In the genomic region with DNA sequence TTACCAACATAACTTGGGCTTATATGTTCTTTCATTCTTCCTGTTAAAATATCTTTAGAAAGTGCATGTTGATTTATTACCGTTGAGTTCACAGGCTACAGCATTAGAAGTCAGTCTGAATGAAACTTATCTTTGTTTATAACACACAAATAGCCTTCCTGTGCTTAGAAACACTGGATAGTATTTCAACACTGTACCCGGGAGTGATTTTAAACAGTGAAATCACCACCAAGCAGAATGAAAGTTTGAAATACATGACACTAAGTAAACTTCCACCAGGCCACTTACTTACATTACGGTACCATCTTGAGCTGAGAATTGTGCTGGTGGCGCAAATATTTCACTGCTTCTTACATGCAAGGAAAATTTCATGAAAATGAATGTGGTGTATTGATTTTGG, we compare ENCODE assay signal across 25 mouse cellular contexts.
DNase-seq lines count a peak whose midpoint lies in the region; ATAC-seq and TF ChIP-seq lines count a peak whose summit lies in the region.
"Had no signal": no experiment of that assay in that cellular context is flagged by ENCODE, and none has a peak within 500 bp of the region (broad histone marks: within the 10 kb centered on the region; RNA-seq: fewer than 3 reads in every experiment).

No protein-coding gene starts in this region.

- peak; percentile 18 for DNase-seq in hindbrain, embryonic 14.5 days (ENCODE audit: low spot score)
- no peak for DNase-seq in hindbrain, embryonic 11.5 days (ENCODE audit: low spot score)
- no peak for DNase-seq in kidney, adult 8-10 months
- peak; percentile 70 for DNase-seq in kidney, postnatal 0 days (ENCODE audit: low spot score)
- no peak for DNase-seq in kidney, adult 18-20 months
- peak; percentile 37 for DNase-seq in midbrain, embryonic 11.5 days (ENCODE audit: low spot score, missing footprints)
- DNase-seq: adrenal gland, adult 8-10 months; adrenal gland, postnatal 14 days; adrenal gland, postnatal 36 days; B cell, adult 2 months; cerebellum, adult 11-12 months; cerebellum, adult 2 months; cerebellum, adult 9-10 months; cerebellum, postnatal 10 days; cerebellum, postnatal 25 days had no signal

- no peak overlapping the region for H3K4me3 ChIP-seq in hindbrain, embryonic 14.5 days (replicated peaks; ENCODE audit: low read length)
- no peak overlapping the region for H3K4me3 ChIP-seq in hindbrain, embryonic 11.5 days (ENCODE audit: low read depth, low read length)
- no peak overlapping the region for H3K4me3 ChIP-seq in kidney, embryonic 15.5 days (replicated peaks)
- H3K4me3 ChIP-seq in kidney, postnatal 0 days (replicated peaks; ENCODE audit: low read depth, low read length) = no peak overlapping the region
- no peak overlapping the region for H3K4me3 ChIP-seq in midbrain, embryonic 11.5 days (ENCODE audit: low read depth, low read length)
- H3K4me3 ChIP-seq in midbrain, embryonic 13.5 days (replicated peaks) = no peak overlapping the region
- H3K4me3 ChIP-seq: embryonic facial prominence, embryonic 10.5 days; embryonic facial prominence, embryonic 12.5 days; forebrain, embryonic 13.5 days had no signal

- TF ChIP-seq CTCF in kidney, postnatal 0 days (IDR thresholded peaks at IDR 0.05; ENCODE audit: low read depth) = no peak

- no peak overlapping the region for H3K27ac ChIP-seq in hindbrain, embryonic 14.5 days
- H3K27ac ChIP-seq in hindbrain, embryonic 11.5 days (ENCODE audit: low read depth, low read length) = no peak overlapping the region
- no peak overlapping the region for H3K27ac ChIP-seq in kidney, embryonic 15.5 days
- H3K27ac ChIP-seq in kidney, postnatal 0 days = no peak overlapping the region
- H3K27ac ChIP-seq in midbrain, embryonic 11.5 days (ENCODE audit: low read depth, low read length) = no peak overlapping the region
- no peak overlapping the region for H3K27ac ChIP-seq in midbrain, embryonic 13.5 days
- H3K27ac ChIP-seq: embryonic facial prominence, embryonic 10.5 days; embryonic facial prominence, embryonic 12.5 days; forebrain, embryonic 13.5 days had no signal

- H3K36me3 ChIP-seq in hindbrain, embryonic 14.5 days (replicated peaks; ENCODE audit: control insufficient read depth, insufficient read depth) = no peaks in the 10 kb centered on the region
- H3K36me3 ChIP-seq in hindbrain, embryonic 11.5 days (ENCODE audit: control insufficient read depth, insufficient read depth, low read length) = no peaks in the 10 kb centered on the region
- no peaks in the 10 kb centered on the region for H3K36me3 ChIP-seq in kidney, embryonic 15.5 days
- no peaks in the 10 kb centered on the region for H3K36me3 ChIP-seq in kidney, postnatal 0 days (ENCODE audit: insufficient read depth, low read length)
- H3K36me3 ChIP-seq in midbrain, embryonic 11.5 days (ENCODE audit: control insufficient read depth, insufficient read depth, low read length) = no peaks in the 10 kb centered on the region
- no peaks in the 10 kb centered on the region for H3K36me3 ChIP-seq in midbrain, embryonic 13.5 days
- H3K36me3 ChIP-seq: embryonic facial prominence, embryonic 10.5 days; embryonic facial prominence, embryonic 12.5 days; G1E had no signal

- H3K27me3 ChIP-seq in hindbrain, embryonic 14.5 days (ENCODE audit: control insufficient read depth, insufficient read depth, low read length) = no peaks in the 10 kb centered on the region
- no peaks in the 10 kb centered on the region for H3K27me3 ChIP-seq in hindbrain, embryonic 11.5 days (ENCODE audit: control insufficient read depth, insufficient read depth, low read length)
- no peaks in the 10 kb centered on the region for H3K27me3 ChIP-seq in kidney, embryonic 15.5 days
- H3K27me3 ChIP-seq in kidney, postnatal 0 days (ENCODE audit: insufficient read depth, low read length) = no peaks in the 10 kb centered on the region
- H3K27me3 ChIP-seq in midbrain, embryonic 11.5 days (ENCODE audit: control insufficient read depth, insufficient read depth, low read length) = no peaks in the 10 kb centered on the region
- H3K27me3 ChIP-seq in midbrain, embryonic 13.5 days = no peaks in the 10 kb centered on the region
- H3K27me3 ChIP-seq: CH12.LX; embryonic facial prominence, embryonic 12.5 days; forebrain, embryonic 13.5 days; Patski had no signal

- no peak overlapping the region for H3K4me2 ChIP-seq in hindbrain, embryonic 14.5 days (replicated peaks)
- H3K4me2 ChIP-seq in hindbrain, embryonic 11.5 days (replicated peaks; ENCODE audit: low read depth, low read length) = no peak overlapping the region
- H3K4me2 ChIP-seq in kidney, embryonic 15.5 days = no peak overlapping the region
- no peak overlapping the region for H3K4me2 ChIP-seq in kidney, postnatal 0 days (ENCODE audit: low read length)
- H3K4me2 ChIP-seq in midbrain, embryonic 11.5 days = no peak overlapping the region
- H3K4me2 ChIP-seq in midbrain, embryonic 13.5 days (replicated peaks) = no peak overlapping the region
- H3K4me2 ChIP-seq: embryonic facial prominence, embryonic 12.5 days; forebrain, embryonic 13.5 days had no signal

- H3K9me3 ChIP-seq in hindbrain, embryonic 14.5 days (ENCODE audit: control insufficient read depth, low read length) = no peaks in the 10 kb centered on the region
- no peaks in the 10 kb centered on the region for H3K9me3 ChIP-seq in hindbrain, embryonic 11.5 days (ENCODE audit: control insufficient read depth, low read length)
- H3K9me3 ChIP-seq in kidney, embryonic 15.5 days (replicated peaks) = no peaks in the 10 kb centered on the region; the same call in 1 of the 2 replicates
- H3K9me3 ChIP-seq in kidney, postnatal 0 days (replicated peaks; ENCODE audit: low read length) = no peaks in the 10 kb centered on the region
- no peaks in the 10 kb centered on the region for H3K9me3 ChIP-seq in midbrain, embryonic 11.5 days (ENCODE audit: control insufficient read depth, low read length)
- no peaks in the 10 kb centered on the region for H3K9me3 ChIP-seq in midbrain, embryonic 13.5 days
- H3K9me3 ChIP-seq: embryonic facial prominence, embryonic 10.5 days; embryonic facial prominence, embryonic 12.5 days; forebrain, embryonic 13.5 days; G1E had no signal

- no peaks in the 10 kb centered on the region for H3K4me1 ChIP-seq in hindbrain, embryonic 14.5 days (replicated peaks; ENCODE audit: control insufficient read depth, insufficient read depth, low read length)
- H3K4me1 ChIP-seq in hindbrain, embryonic 11.5 days (replicated peaks; ENCODE audit: control insufficient read depth, insufficient read depth, low read length) = no peaks in the 10 kb centered on the region
- no peaks in the 10 kb centered on the region for H3K4me1 ChIP-seq in kidney, embryonic 15.5 days
- H3K4me1 ChIP-seq in kidney, postnatal 0 days (replicated peaks; ENCODE audit: insufficient read depth, low read length) = no peaks in the 10 kb centered on the region
- H3K4me1 ChIP-seq in midbrain, embryonic 11.5 days (ENCODE audit: control insufficient read depth, insufficient read depth, low read length) = no peaks in the 10 kb centered on the region
- no peaks in the 10 kb centered on the region for H3K4me1 ChIP-seq in midbrain, embryonic 13.5 days (replicated peaks)
- H3K4me1 ChIP-seq: embryonic facial prominence, embryonic 10.5 days; embryonic facial prominence, embryonic 12.5 days; forebrain, embryonic 13.5 days had no signal

- no peak for ATAC-seq in hindbrain, embryonic 14.5 days (ENCODE audit: low FRiP score)
- no peak for ATAC-seq in hindbrain, embryonic 11.5 days (ENCODE audit: low FRiP score)
- ATAC-seq in kidney, embryonic 15.5 days (replicated peaks; ENCODE audit: low FRiP score) = peak; percentile 59; the same call in 1 of the 2 replicates
- ATAC-seq in kidney, postnatal 0 days (replicated peaks; ENCODE audit: low FRiP score, low read depth) = no peak
- ATAC-seq in midbrain, embryonic 11.5 days (ENCODE audit: low FRiP score) = no peak
- ATAC-seq in midbrain, embryonic 13.5 days = no peak
- ATAC-seq: activated CD4-positive, CD25-positive, alpha-beta regulatory T cell, adult 4 months; CD4-positive, CD25-positive, alpha-beta regulatory T cell, adult 4 months; forebrain, embryonic 13.5 days; Patski had no signal

- WGBS in hindbrain, embryonic 14.5 days = 89% methylated on average over 4 of the region's 4 CpGs
- 89% methylated on average over 4 of the region's 4 CpGs for WGBS in hindbrain, embryonic 11.5 days
- WGBS in kidney, embryonic 15.5 days = 39% methylated on average over 4 of the region's 4 CpGs
- 42% methylated on average over 4 of the region's 4 CpGs for WGBS in kidney, postnatal 0 days
- 91% methylated on average over 4 of the region's 4 CpGs for WGBS in midbrain, embryonic 11.5 days
- WGBS in midbrain, embryonic 13.5 days = 92% methylated on average over 4 of the region's 4 CpGs

- no peak overlapping the region for H3K9ac ChIP-seq in hindbrain, embryonic 14.5 days
- no peak overlapping the region for H3K9ac ChIP-seq in hindbrain, embryonic 11.5 days (ENCODE audit: low read depth, low read length)
- no peak overlapping the region for H3K9ac ChIP-seq in kidney, embryonic 15.5 days
- H3K9ac ChIP-seq in kidney, postnatal 0 days (ENCODE audit: low read depth, low read length) = no peak overlapping the region
- no peak overlapping the region for H3K9ac ChIP-seq in midbrain, embryonic 11.5 days (ENCODE audit: low read length)
- no peak overlapping the region for H3K9ac ChIP-seq in midbrain, embryonic 13.5 days (replicated peaks)
- H3K9ac ChIP-seq: embryonic facial prominence, embryonic 12.5 days; forebrain, embryonic 13.5 days had no signal

Comparison
In these comparisons a context has a peak if more than half of its experiments do, and no peak if none do; other contexts are left out.
1. DNase-seq: peak in hindbrain, embryonic 14.5 days (single experiment), kidney, postnatal 0 days (single experiment) and midbrain, embryonic 11.5 days (single experiment); none in hindbrain, embryonic 11.5 days (single experiment), kidney, adult 8-10 months (0 of 2) and kidney, adult 18-20 months (single experiment).